Mouse (Mus musculus) cerebellum, postnatal 14 days (tissue): ENCODE measurements at regions not wholly inside any gene's neighbourhood (a gene's known extent, or its start where the extent isn't known, plus 50 kb on each side); places are given as distances from the start of the nearest gene placed in this dataset.
"Not testable (repeated sequence)": the region's sequence is repeated elsewhere in the genome, so short reads cannot be mapped to it uniquely, and the experiment has no call there.

Experiments
- DNase-seq, 2 experiments: peaks; one replicate each; pipeline ENCODE4 v3.0.0; 2021; ENCODE audit warnings: mixed read lengths in 2 of 2

GRCm38 (mm10) chr8:56929076-56929475, 378.2 kb downstream of the Fbxo8 start:
- no peak for DNase-seq

DNA sequence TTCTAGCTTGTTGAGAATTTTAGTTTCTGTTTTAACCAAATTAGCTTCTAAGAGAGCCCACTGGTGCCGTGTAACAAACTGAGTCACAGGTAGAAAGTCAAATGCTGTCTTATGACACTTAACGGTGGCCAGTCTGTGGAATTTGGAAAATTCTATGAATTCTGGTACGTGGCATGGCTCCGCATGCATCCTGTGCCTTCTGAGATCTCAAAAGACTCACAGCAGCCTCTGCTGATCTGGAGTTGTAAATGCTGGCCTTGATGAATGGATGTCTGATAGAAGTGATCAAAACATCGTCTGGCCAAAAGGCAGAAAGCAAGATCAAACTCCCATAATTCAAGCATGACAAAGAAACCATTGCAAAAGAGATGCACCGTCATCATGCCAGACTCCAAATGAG, 381.5 kb downstream of the Fbxo8 start:
- DNase-seq = no peak

GRCm38 (mm10) chr8:56962186-56962585, 358.6 kb upstream of the Hand2 start:
- DNase-seq = no peak

GRCm38 (mm10) chr8:56970311-56970710, 350.5 kb upstream of the Hand2 start:
- no peak for DNase-seq

- no peak for DNase-seq
Measured at GRCm38 (mm10) chr8:56978994-56979393, 341.8 kb upstream of the Hand2 start.

DNA sequence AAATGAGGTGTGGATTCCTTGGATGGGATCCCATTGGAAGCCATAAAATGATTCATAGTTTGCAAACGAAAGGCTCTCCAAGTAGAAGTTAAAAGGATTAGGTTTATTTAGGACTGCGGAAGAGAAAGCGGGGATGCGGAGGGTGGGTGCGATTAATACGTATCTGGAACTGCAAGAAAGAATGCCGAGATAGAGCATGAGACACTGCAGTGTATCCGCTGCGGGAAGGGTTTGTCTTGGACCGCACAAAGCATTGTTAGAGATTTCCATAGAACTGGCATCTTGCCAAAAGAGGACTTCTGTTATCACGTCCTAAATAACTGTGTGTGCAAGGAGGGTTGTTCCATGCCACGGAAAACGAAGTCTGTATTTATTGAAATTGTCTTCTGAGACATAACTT, 341.4 kb upstream of the Hand2 start:
- peak; percentile 3 to 22 for DNase-seq

DNA sequence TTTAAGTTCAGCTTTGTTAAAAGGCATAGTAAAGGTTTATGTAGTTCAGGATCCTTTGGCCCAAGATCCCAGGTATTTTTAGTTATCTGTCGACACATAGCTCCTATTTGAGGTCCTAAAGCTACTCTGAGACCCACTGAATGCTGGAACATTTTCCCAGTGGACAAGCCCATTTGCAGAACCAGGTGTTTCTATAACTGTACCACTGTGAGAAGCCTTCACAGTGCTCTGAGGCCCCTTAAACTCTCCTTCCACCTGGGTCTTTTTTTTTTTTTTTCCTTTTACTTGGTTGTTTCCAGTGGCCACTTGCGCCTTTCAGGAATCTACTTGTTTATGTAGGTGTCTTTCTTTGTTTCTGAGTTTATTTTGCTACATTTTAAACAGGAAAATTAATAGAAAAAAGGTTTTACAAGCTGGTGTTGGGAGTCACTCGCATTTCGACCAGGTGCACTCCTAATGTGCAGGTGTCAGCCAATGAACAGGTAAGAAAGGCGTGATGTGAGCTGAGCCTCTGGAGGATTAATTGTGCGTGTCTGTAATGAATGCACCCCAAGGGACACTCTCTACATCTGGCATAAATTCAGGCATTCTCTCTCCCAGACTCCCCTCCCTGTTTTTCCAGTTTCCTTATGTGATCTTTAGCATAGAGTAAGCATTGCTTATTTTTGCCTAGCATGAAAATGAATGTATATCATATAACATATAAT, 310.3 kb upstream of the Hand2 start:
- DNase-seq = no peak

DNA sequence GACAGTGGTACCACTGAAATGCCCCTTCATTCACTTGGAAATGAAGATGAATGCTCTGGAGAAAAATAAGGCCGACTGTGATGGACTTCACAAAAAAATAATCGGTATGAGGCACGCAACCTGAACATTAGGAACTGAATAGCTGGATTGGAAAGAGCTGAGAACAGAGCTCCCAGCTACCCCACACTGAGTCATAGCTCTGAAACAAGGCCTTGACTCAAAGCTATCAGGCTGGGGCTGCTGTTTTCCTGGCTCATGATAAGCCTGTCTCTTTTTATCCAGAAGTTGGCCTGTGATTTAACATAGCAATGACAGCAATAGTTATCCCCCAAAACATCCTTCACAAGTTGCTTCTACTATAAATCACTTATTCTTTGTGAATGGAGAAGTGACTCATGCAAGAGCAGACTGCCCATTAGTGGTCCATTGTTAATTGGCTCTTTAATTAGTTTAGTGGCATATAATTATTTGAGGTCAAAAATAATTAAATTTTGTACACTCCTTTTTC, 306.9 kb upstream of the Hand2 start:
- DNase-seq = no peak

GRCm38 (mm10) chr8:57016329-57016728, 304.5 kb upstream of the Hand2 start:
- no peak for DNase-seq

DNA sequence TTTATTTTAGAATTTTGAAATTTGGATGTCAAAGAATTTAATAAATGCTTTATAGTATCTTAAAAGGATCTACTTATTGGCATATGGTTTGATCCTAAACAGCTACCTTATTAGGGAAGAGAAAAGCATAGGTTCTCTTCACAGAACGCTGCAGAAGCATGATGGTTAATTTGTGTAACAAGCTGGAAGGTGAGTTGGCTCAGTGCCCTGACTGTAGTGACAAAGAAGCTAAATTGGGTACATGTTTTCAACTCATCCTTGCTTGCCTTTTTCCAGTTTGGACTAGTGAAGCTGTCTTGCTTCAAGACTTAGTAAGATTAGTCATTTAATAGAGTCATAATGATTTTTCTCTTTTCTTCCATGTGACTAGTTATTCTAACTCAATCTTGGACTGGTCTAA, 292.7 kb upstream of the Hand2 start:
- peak; percentile 44 to 61 for DNase-seq

DNA sequence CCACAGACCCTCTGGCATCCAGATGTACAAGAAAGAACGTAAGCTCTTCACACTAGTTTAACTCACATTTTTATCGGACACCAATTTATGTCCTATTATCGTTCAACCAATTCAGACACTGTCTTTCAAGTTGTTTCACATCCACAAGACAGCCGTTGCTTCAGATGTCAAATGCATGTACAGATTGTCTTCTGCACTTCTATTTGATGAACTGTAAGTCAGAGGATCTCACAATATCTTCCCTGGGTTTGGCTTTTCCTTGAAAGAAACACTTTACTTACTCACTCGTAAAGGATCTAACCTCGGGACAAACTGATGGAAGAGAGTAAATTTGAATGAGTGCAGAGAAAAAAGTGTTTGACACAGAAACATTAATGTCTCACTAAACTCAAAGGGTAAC, 272.3 kb upstream of the Hand2 start:
- DNase-seq = no peak

- no peak for DNase-seq
Measured at GRCm38 (mm10) chr8:57048909-57049308, 271.9 kb upstream of the Hand2 start.

- DNase-seq = no peak
Measured at GRCm38 (mm10) chr8:57052661-57053060, 268.1 kb upstream of the Hand2 start.

- no peak for DNase-seq
Measured at GRCm38 (mm10) chr8:57076995-57077394, 243.8 kb upstream of the Hand2 start.

GRCm38 (mm10) chr8:57086811-57087210, 234.0 kb upstream of the Hand2 start:
- DNase-seq = no peak

GRCm38 (mm10) chr8:57092403-57092802, 228.4 kb upstream of the Hand2 start:
- DNase-seq = no peak

DNA sequence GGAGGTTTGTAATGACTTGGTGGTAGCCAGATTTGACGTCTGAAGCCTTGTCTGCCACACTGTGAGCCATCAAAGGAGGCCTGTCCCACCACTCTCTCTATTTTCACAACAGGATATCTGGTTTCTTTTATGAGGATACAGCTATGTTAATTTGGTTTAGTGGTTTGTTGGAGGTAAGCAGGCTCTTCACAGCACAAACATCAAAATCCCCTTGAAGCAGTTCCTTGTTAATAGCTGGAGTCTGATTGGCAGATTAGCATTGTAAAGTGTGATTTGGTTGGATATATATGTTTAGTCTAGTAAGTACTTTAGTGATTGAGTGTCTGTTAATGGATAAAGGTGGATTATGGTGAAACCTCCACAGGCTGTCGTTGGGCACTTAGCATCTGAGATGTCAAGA, 225.6 kb upstream of the Hand2 start:
- no peak for DNase-seq

DNA sequence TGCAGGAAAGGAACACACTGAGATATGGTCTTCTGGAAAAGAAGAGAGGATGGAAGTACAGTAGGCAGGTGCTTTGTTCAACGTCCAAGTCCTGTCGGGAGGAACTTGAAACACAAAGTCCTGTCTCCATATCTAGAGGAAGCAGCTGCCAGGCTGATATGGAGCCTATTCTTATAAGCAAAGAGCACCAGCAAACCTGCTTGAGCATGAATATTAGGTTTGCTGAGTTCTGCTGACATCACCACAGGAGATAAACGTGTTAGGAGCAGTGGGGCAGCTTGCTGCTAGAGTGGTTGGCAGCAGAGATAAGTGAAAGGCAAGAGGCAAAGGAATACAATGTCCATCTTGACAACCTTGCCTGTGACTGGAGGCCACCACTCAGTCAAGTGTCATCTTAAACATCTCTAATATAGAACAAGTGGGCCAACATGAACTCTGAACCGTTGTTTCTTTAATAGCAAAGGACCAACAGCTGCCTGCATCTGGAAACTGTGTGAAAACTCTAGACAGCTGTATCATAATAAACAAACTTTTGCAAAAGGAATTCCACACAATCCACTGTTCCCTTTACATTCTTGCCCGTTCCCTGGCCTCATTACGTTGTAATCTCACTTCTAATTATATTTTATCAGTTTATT, 209.9 kb upstream of the Hand2 start:
- DNase-seq = not testable (repeated sequence)

DNA sequence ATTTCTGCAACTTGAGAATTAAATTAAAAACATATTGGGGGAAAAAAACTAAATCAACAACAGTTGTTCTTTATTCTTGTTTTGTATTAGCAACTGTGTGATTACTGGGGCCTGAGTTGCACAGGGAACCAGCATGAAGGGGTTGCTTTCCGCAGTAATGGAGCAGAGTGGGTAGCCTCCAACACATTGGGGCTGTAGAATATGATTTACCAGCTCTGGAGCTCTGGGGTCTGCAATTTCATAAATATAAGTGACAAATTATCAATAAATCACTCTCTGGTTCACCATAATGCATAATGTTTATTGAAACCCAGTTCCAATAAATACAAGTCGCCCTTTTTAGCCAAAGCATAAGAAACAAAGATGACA, 209.4 kb upstream of the Hand2 start:
- no peak for DNase-seq

DNA sequence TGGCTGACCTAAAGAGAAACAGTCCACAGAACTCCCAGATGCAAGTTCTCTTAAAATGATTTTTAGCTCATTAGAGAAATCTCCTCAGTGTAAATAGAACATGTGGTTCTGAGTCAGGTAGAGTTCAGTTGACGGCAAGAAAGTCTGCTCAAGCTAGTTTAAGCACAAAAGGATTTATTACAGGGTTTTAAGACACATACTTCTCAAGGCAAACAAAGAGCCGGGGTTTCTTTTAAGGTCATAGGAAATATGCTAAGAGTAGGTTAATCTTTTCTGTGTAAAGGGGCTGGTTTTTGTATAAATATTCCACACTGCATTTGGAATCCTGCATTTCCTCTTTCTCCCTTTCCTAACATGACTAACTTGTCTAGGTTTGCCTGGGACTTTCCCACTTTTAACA, 206.9 kb upstream of the Hand2 start:
- no peak for DNase-seq

- DNase-seq = no peak
Measured at GRCm38 (mm10) chr8:57115303-57115702, 205.5 kb upstream of the Hand2 start.

- no peak for DNase-seq
Measured at GRCm38 (mm10) chr8:57134041-57134440, 186.7 kb upstream of the Hand2 start.

GRCm38 (mm10) chr8:57134726-57135125, 186.1 kb upstream of the Hand2 start:
- DNase-seq = peak in 1 of 2 experiments; percentile 1

DNA sequence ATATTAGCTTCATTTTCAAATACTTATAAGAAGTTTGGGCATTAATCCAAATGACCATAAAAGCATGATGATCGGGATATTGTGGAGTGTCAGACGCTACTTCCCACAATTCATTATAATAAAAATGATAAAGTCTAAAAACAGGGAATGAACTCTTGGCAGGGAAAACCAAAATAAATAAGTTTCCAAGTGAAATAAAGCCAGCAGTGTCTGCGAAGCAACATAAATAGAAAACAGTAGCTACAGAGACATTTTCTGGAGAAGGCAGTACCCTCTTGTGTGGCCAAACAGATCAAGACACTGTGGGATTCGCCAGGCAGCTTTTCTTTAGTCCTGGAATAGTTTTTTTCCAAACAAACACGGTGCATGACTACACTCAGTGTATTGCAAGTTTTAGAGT, 172.7 kb upstream of the Hand2 start:
- no peak for DNase-seq

DNA sequence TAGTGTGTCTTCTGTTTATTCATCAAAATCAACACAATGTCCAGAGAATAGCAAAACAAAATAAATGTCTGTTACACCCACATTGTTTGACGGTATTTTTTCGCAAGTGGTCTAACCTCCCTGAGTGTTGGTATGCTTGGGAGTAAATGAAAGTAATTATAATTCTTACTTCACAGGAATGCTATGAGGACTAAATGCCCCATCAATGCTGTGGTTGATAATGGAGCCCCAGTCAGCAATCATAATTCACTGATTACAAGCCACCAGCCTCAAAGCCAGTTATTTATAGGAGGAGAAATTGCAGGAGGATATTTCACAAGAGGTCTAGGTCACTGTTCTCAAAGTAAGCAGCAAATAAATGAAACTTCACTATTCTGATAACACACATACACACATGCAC, 129.6 kb upstream of the Hand2 start:
- DNase-seq = no peak
